Mouse (Mus musculus) E14TG2a.4 (cell line): Measurements from ENCODE around the gene Rabep2.

Experiments
- H3K27me3 ChIP-seq: 2 replicates; pipeline ENCODE4 v1.6.1; 2014; ENCODE audit warnings: low read length, control low read depth; ENCODE audit not compliant: insufficient read depth
- H3K36me3 ChIP-seq: 2 replicates; pipeline ENCODE4 v1.6.1; 2014; ENCODE audit warnings: low read length, control low read depth; ENCODE audit not compliant: insufficient read depth
- H3K4me1 ChIP-seq: replicated peaks from 2 replicates; pipeline ENCODE4 v1.6.1; 2014; ENCODE audit warnings: low read depth, low read length, control low read depth
- H3K4me3 ChIP-seq: replicated peaks from 2 replicates; pipeline ENCODE4 v1.5.1; 2014; ENCODE audit warnings: mild to moderate bottlenecking, low read length
- H3K9me3 ChIP-seq: 2 replicates; pipeline ENCODE4 v1.6.1; 2014; ENCODE audit warnings: low read length, control low read depth
- CTCF ChIP-seq: conservative IDR thresholded peaks from 2 replicates; pipeline ENCODE4 v1.5.1; 2014; ENCODE audit warnings: low read length
- NANOG ChIP-seq: IDR thresholded peaks from 2 replicates; pipeline ENCODE4 v1.6.1; 2014; ENCODE audit warnings: borderline replicate concordance, low read length, mixed read lengths
- POU5F1 ChIP-seq: IDR thresholded peaks from 2 replicates; pipeline ENCODE4 v1.6.1; 2014; ENCODE audit warnings: low read length, borderline replicate concordance

The Rabep2 gene

DNA sequence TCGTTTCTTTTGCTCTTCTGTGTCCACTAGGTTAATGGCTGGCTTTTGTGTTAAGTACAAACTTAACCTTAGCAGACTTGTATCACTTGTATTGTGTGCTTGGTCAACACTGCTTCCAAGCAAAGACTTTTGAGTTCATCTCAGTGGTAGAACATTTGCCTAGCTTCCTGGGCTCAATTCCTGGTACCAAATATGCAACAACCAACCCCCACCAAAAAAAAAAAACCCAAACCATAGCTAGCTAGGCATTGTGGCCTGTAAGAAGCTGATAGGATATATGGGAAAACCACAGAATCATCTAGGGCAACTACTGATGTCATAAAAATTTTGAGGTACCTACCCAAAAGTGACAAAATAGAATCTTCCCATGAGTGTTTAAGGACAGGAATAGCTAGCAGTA is 62.4 kb downstream of the Rabep2 start:
- H3K4me1 ChIP-seq, result peaks cover 63% of the 10 kb centered on the region
- H3K4me3 ChIP-seq, result no peak overlapping the region
- H3K27me3 ChIP-seq, result no peaks in the 10 kb centered on the region
- H3K36me3 ChIP-seq, result peaks cover 79% of the 10 kb centered on the region
- H3K9me3 ChIP-seq, result no peaks in the 10 kb centered on the region
- TF ChIP-seq CTCF (no peak), NANOG (no peak), POU5F1 (no peak)

DNA sequence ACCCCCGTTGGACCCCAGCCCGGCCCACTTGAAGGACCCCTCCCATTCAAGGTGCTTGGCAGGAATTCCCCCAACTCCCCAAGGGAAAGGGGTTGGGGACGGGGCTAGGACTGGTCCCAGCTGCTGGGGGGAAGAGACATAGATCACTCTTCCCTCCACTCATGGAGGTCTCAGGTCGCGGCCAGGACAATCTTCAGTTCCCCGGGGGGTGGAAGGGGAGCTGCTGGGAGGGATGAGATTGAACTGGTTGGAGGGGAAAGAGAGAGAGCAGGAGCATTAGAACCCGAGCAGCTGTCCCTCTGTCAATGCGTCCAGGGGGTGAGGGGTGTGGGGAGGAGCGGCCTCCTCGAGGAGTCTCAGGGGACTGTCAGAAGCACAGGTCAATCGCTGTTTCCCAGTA is 63.4 kb downstream of the Rabep2 start:
- H3K4me1 ChIP-seq, result peaks cover 57% of the 10 kb centered on the region
- TF ChIP-seq NANOG (no peak), POU5F1 (no peak), CTCF (no peak)
- no peaks in the 10 kb centered on the region for H3K9me3 ChIP-seq
- H3K4me3 ChIP-seq, result 0 out of 2 replicates have a peak overlapping the region, but pooled peaks have one; percentile 17
- H3K36me3 ChIP-seq, result peaks cover 89% of the 10 kb centered on the region
- no peaks in the 10 kb centered on the region for H3K27me3 ChIP-seq

DNA sequence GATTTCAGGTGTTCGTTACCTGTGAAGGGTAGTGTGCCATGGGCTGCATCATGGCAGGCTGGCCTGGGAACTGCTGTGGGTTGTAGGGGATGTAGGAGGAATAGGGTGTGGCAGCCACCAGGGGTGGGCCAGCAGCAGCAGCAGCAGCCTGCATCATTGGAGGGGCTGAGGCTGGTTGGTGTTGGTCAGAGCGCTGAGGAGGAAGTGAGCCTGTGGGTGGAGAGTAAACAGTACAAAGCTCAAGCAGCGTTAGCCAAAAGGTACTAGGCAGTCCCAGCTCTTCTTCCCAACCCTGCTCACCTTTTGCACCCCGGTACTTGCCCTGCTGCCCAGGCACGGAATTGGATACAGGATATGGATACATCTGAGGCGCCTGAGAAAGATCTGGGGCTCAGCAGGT is 65.6 kb downstream of the Rabep2 start:
- H3K9me3 ChIP-seq, result no peaks in the 10 kb centered on the region
- TF ChIP-seq NANOG (no peak), CTCF (no peak), POU5F1 (no peak)

DNA sequence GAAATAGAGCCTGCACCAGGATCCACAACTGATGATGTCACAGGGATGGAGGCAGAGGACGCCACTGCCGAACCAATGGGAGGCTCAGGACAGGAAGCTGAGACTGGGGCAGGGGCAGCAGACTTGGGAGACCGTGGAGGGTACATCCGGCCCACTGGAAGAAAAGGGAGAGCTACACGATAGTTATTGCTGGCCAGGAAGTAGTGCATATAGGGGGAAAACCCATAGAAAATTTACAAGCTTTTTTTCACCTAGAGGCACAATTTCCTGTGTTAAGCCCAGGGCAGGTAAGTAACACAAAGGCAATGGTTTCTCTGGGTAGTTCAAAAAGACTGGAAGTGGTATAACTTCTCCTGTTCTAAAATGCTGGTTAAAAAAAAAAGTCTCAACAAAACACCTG is 67.9 kb downstream of the Rabep2 start:
- Histone ChIP-seq H3K4me1 (peaks cover 85% of the 10 kb centered on the region), H3K27me3 (no peaks in the 10 kb centered on the region), H3K36me3 (peaks cover 98% of the 10 kb centered on the region), H3K9me3 (no peaks in the 10 kb centered on the region), H3K4me3 (no peak overlapping the region)
- TF ChIP-seq CTCF, result no peak
- TF ChIP-seq NANOG, result no peak
- TF ChIP-seq POU5F1, result no peak

More for the DNA sequence above, 65.6 kb downstream of the Rabep2 start:
- peaks cover 100% of the 10 kb centered on the region for H3K36me3 ChIP-seq
- H3K27me3 ChIP-seq, result no peaks in the 10 kb centered on the region
- peaks cover 65% of the 10 kb centered on the region for H3K4me1 ChIP-seq
- H3K4me3 ChIP-seq, result no peak overlapping the region

DNA sequence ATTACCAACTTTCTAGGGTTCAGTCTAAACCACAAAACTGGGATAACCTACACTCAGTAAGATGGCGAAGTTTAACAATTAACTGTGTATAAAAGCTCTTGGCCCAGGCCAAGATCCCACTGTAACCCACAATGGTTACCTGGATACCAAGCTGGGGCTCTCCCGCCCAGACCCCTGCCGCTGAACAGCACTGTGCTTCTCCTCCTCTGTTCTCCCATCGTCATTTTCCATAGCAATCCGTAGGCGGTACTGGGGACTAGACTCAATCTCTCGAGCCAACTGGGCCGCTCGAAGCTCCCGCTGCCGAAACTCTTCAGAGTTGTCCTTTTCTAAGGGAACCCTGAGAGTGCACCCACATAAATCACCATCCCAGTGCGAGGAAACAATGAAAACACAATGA is 69.4 kb downstream of the Rabep2 start:
- no peak for TF ChIP-seq NANOG
- no peak for TF ChIP-seq POU5F1
- TF ChIP-seq CTCF, result no peak
- Histone ChIP-seq H3K4me3 (no peak overlapping the region), H3K4me1 (peaks cover 72% of the 10 kb centered on the region), H3K9me3 (no peaks in the 10 kb centered on the region), H3K27me3 (no peaks in the 10 kb centered on the region), H3K36me3 (peaks cover 83% of the 10 kb centered on the region)
